Mouse (Mus musculus): ENCODE measurements at regions not wholly inside any gene's neighbourhood (a gene's known extent, or its start where the extent isn't known, plus 50 kb on each side); places are given as distances from the start of the nearest gene placed in this dataset.
A peak's percentile ranks its signal among the peaks of the same experiment; 100 is the strongest.

GRCm38 (mm10) chr3:115608087-115608486, 106.8 kb downstream of the S1pr1 start:
- H3K9ac ChIP-seq (ENCODE audit: low read depth, low read length), result no peak overlapping the region
- no peaks in the 10 kb centered on the region for H3K4me1 ChIP-seq (replicated peaks; ENCODE audit: control insufficient read depth, insufficient read depth, low read length)
- DNase-seq (ENCODE audit: low spot score) (no peak), ATAC-seq (replicated peaks; ENCODE audit: low FRiP score) (no peak)
- H3K9me3 ChIP-seq (ENCODE audit: control insufficient read depth, low read length), result no peaks in the 10 kb centered on the region
- H3K4me2 ChIP-seq, result no peak overlapping the region
- no peaks in the 10 kb centered on the region for H3K27me3 ChIP-seq (replicated peaks; ENCODE audit: control insufficient read depth, insufficient read depth, low read length)
- no peak overlapping the region for H3K4me3 ChIP-seq (ENCODE audit: low read depth, low read length)
- H3K36me3 ChIP-seq (ENCODE audit: control insufficient read depth, insufficient read depth, low read length), result no peaks in the 10 kb centered on the region
- WGBS, result 76% methylated on average over 5 of the region's 5 CpGs
- no peak overlapping the region for H3K27ac ChIP-seq (ENCODE audit: low read depth, low read length)

- no peak for ATAC-seq (replicated peaks; ENCODE audit: low FRiP score)
- Histone ChIP-seq H3K9ac (ENCODE audit: low read depth, low read length) (no peak overlapping the region), H3K4me2 (no peak overlapping the region), H3K27me3 (replicated peaks; ENCODE audit: control insufficient read depth, insufficient read depth, low read length) (no peaks in the 10 kb centered on the region), H3K4me3 (ENCODE audit: low read depth, low read length) (no peak overlapping the region), H3K4me1 (replicated peaks; ENCODE audit: control insufficient read depth, insufficient read depth, low read length) (no peaks in the 10 kb centered on the region), H3K27ac (ENCODE audit: low read depth, low read length) (no peak overlapping the region), H3K9me3 (ENCODE audit: control insufficient read depth, low read length) (no peaks in the 10 kb centered on the region), H3K36me3 (ENCODE audit: control insufficient read depth, insufficient read depth, low read length) (no peaks in the 10 kb centered on the region)
- DNase-seq (ENCODE audit: low spot score), result no peak
- WGBS, result 68% methylated on average over 5 of the region's 5 CpGs
Observed at GRCm38 (mm10) chr3:115604734-115605279, 110.1 kb downstream of the S1pr1 start.

GRCm38 (mm10) chr3:115604267-115604666, 110.6 kb downstream of the S1pr1 start:
- WGBS, result 81% methylated on average over 7 of the region's 7 CpGs
- DNase-seq (ENCODE audit: low spot score) (no peak), ATAC-seq (replicated peaks; ENCODE audit: low FRiP score) (no peak)
- no peak overlapping the region for H3K4me2 ChIP-seq
- no peak overlapping the region for H3K9ac ChIP-seq (ENCODE audit: low read depth, low read length)
- no peak overlapping the region for H3K27ac ChIP-seq (ENCODE audit: low read depth, low read length)
- no peaks in the 10 kb centered on the region for H3K27me3 ChIP-seq (replicated peaks; ENCODE audit: control insufficient read depth, insufficient read depth, low read length)
- H3K4me1 ChIP-seq (replicated peaks; ENCODE audit: control insufficient read depth, insufficient read depth, low read length), result no peaks in the 10 kb centered on the region
- H3K36me3 ChIP-seq (ENCODE audit: control insufficient read depth, insufficient read depth, low read length), result no peaks in the 10 kb centered on the region
- H3K9me3 ChIP-seq (ENCODE audit: control insufficient read depth, low read length), result no peaks in the 10 kb centered on the region
- H3K4me3 ChIP-seq (ENCODE audit: low read depth, low read length), result no peak overlapping the region

- Histone ChIP-seq H3K9ac (ENCODE audit: low read depth, low read length) (no peak overlapping the region), H3K4me3 (ENCODE audit: low read depth, low read length) (no peak overlapping the region), H3K27me3 (replicated peaks; ENCODE audit: control insufficient read depth, insufficient read depth, low read length) (no peaks in the 10 kb centered on the region), H3K36me3 (ENCODE audit: control insufficient read depth, insufficient read depth, low read length) (no peaks in the 10 kb centered on the region), H3K27ac (ENCODE audit: low read depth, low read length) (no peak overlapping the region), H3K4me1 (replicated peaks; ENCODE audit: control insufficient read depth, insufficient read depth, low read length) (no peaks in the 10 kb centered on the region), H3K9me3 (ENCODE audit: control insufficient read depth, low read length) (no peaks in the 10 kb centered on the region), H3K4me2 (no peak overlapping the region)
- ATAC-seq (replicated peaks; ENCODE audit: low FRiP score), result no peak
- no peak for DNase-seq (ENCODE audit: low spot score)
- 67% methylated on average over 3 of the region's 3 CpGs for WGBS
Observed at GRCm38 (mm10) chr3:115603803-115604202, 111.1 kb downstream of the S1pr1 start.

GRCm38 (mm10) chr3:115599281-115599680, 115.6 kb downstream of the S1pr1 start:
- Histone ChIP-seq H3K9ac (ENCODE audit: low read depth, low read length) (no peak overlapping the region), H3K4me3 (ENCODE audit: low read depth, low read length) (no peak overlapping the region), H3K4me2 (no peak overlapping the region), H3K27me3 (replicated peaks; ENCODE audit: control insufficient read depth, insufficient read depth, low read length) (no peaks in the 10 kb centered on the region), H3K36me3 (ENCODE audit: control insufficient read depth, insufficient read depth, low read length) (no peaks in the 10 kb centered on the region), H3K4me1 (replicated peaks; ENCODE audit: control insufficient read depth, insufficient read depth, low read length) (no peaks in the 10 kb centered on the region), H3K9me3 (ENCODE audit: control insufficient read depth, low read length) (no peaks in the 10 kb centered on the region), H3K27ac (ENCODE audit: low read depth, low read length) (no peak overlapping the region)
- DNase-seq (ENCODE audit: low spot score), result no peak
- WGBS, result 86% methylated on average over 2 of the region's 2 CpGs
- no peak for ATAC-seq (replicated peaks; ENCODE audit: low FRiP score)

- DNase-seq (ENCODE audit: low spot score), result peak; percentile 52
- Histone ChIP-seq H3K4me2 (no peak overlapping the region), H3K27ac (ENCODE audit: low read depth, low read length) (no peak overlapping the region), H3K9me3 (ENCODE audit: control insufficient read depth, low read length) (no peaks in the 10 kb centered on the region), H3K4me1 (replicated peaks; ENCODE audit: control insufficient read depth, insufficient read depth, low read length) (no peaks in the 10 kb centered on the region), H3K36me3 (ENCODE audit: control insufficient read depth, insufficient read depth, low read length) (no peaks in the 10 kb centered on the region), H3K27me3 (replicated peaks; ENCODE audit: control insufficient read depth, insufficient read depth, low read length) (no peaks in the 10 kb centered on the region), H3K4me3 (ENCODE audit: low read depth, low read length) (no peak overlapping the region), H3K9ac (ENCODE audit: low read depth, low read length) (no peak overlapping the region)
- peak; percentile 71 for ATAC-seq (replicated peaks; ENCODE audit: low FRiP score)
- WGBS, result 18% methylated on average over 6 of the region's 6 CpGs
Observed at GRCm38 (mm10) chr3:115596523-115596922, 118.3 kb downstream of the S1pr1 start.

- DNase-seq (ENCODE audit: low spot score), result no peak
- Histone ChIP-seq H3K4me3 (ENCODE audit: low read depth, low read length) (no peak overlapping the region), H3K27me3 (replicated peaks; ENCODE audit: control insufficient read depth, insufficient read depth, low read length) (no peaks in the 10 kb centered on the region), H3K27ac (ENCODE audit: low read depth, low read length) (no peak overlapping the region), H3K9me3 (ENCODE audit: control insufficient read depth, low read length) (no peaks in the 10 kb centered on the region), H3K36me3 (ENCODE audit: control insufficient read depth, insufficient read depth, low read length) (no peaks in the 10 kb centered on the region), H3K4me2 (no peak overlapping the region), H3K4me1 (replicated peaks; ENCODE audit: control insufficient read depth, insufficient read depth, low read length) (no peaks in the 10 kb centered on the region), H3K9ac (ENCODE audit: low read depth, low read length) (no peak overlapping the region)
- 76% methylated on average over 5 of the region's 5 CpGs for WGBS
- ATAC-seq (replicated peaks; ENCODE audit: low FRiP score), result no peak
Observed at GRCm38 (mm10) chr3:115590716-115591115, 124.2 kb downstream of the S1pr1 start.

GRCm38 (mm10) chr3:115588585-115588984, 126.3 kb downstream of the S1pr1 start:
- 85% methylated on average over 2 of the region's 2 CpGs for WGBS
- Histone ChIP-seq H3K9ac (ENCODE audit: low read depth, low read length) (no peak overlapping the region), H3K4me3 (ENCODE audit: low read depth, low read length) (no peak overlapping the region), H3K27ac (ENCODE audit: low read depth, low read length) (no peak overlapping the region), H3K4me1 (replicated peaks; ENCODE audit: control insufficient read depth, insufficient read depth, low read length) (no peaks in the 10 kb centered on the region), H3K9me3 (ENCODE audit: control insufficient read depth, low read length) (no peaks in the 10 kb centered on the region), H3K4me2 (no peak overlapping the region), H3K27me3 (replicated peaks; ENCODE audit: control insufficient read depth, insufficient read depth, low read length) (no peaks in the 10 kb centered on the region), H3K36me3 (ENCODE audit: control insufficient read depth, insufficient read depth, low read length) (no peaks in the 10 kb centered on the region)
- DNase-seq (ENCODE audit: low spot score), result no peak
- ATAC-seq (replicated peaks; ENCODE audit: low FRiP score), result no peak

- H3K4me3 ChIP-seq (ENCODE audit: low read depth, low read length), result no peak overlapping the region
- H3K4me1 ChIP-seq (replicated peaks; ENCODE audit: control insufficient read depth, insufficient read depth, low read length), result no peaks in the 10 kb centered on the region
- no peak overlapping the region for H3K4me2 ChIP-seq
- H3K36me3 ChIP-seq (ENCODE audit: control insufficient read depth, insufficient read depth, low read length), result no peaks in the 10 kb centered on the region
- H3K9me3 ChIP-seq (ENCODE audit: control insufficient read depth, low read length), result no peaks in the 10 kb centered on the region
- 66% methylated on average over 4 of the region's 4 CpGs for WGBS
- DNase-seq (ENCODE audit: low spot score), result no peak
- no peak overlapping the region for H3K27ac ChIP-seq (ENCODE audit: low read depth, low read length)
- no peak overlapping the region for H3K9ac ChIP-seq (ENCODE audit: low read depth, low read length)
- no peak for ATAC-seq (replicated peaks; ENCODE audit: low FRiP score)
- H3K27me3 ChIP-seq (replicated peaks; ENCODE audit: control insufficient read depth, insufficient read depth, low read length), result no peaks in the 10 kb centered on the region
Observed at GRCm38 (mm10) chr3:115580131-115580932, 134.5 kb downstream of the S1pr1 start.

Measured in liver, embryonic 11.5 days (tissue).